In genomic region chr8:84969241-84970134, GRCm38 (mm10) we compare ENCODE assay signal across 8 mouse cellular contexts. TPM values are rescaled to one million over a fixed set of nuclear protein-coding genes. Genes with fewer than 3 reads are reported as not detected.
DNase-seq lines count a peak whose midpoint lies in the region; ATAC-seq and TF ChIP-seq lines count a peak whose summit lies in the region.

Gene Gm49661, minus strand, starts transcription at chr8:84969433.
Gene Prdx2, plus strand, starts transcription at chr8:84969587.
Gene Rnaseh2a, minus strand, starts transcription at chr8:84969767.

- peak within 1 kb of the TSS; percentile 72 for H3K27ac ChIP-seq in forebrain, embryonic 15.5 days (replicated peaks)
- H3K27ac ChIP-seq in neural tube, embryonic 14.5 days (ENCODE audit: low read depth, low read length), result peak within 1 kb of the TSS; percentile 74

- peak within 1 kb of the TSS; percentile 86 for H3K4me2 ChIP-seq in forebrain, embryonic 15.5 days (replicated peaks)
- H3K4me2 ChIP-seq in neural tube, embryonic 14.5 days (ENCODE audit: low read depth, low read length), result peak within 1 kb of the TSS; percentile 90

- no peak for TF ChIP-seq CTCF in lung, adult 2 months (IDR thresholded peaks at IDR 0.05; ENCODE audit: insufficient read depth, low read length)

- peak within 1 kb of the TSS; percentile 74 for H3K4me3 ChIP-seq in forebrain, embryonic 15.5 days
- peak within 1 kb of the TSS; percentile 90 for H3K4me3 ChIP-seq in lung, adult 2 months (replicated peaks; ENCODE audit: extremely low read depth, low read depth, low read length)
- H3K4me3 ChIP-seq in neural tube, embryonic 14.5 days (ENCODE audit: low read depth, low read length), result peak within 1 kb of the TSS; percentile 80

- H3K9ac ChIP-seq in forebrain, embryonic 15.5 days (replicated peaks), result peak within 1 kb of the TSS; percentile 88
- H3K9ac ChIP-seq in neural tube, embryonic 14.5 days (replicated peaks; ENCODE audit: low read depth, low read length), result peak within 1 kb of the TSS; percentile 94

- H3K36me3 ChIP-seq in forebrain, embryonic 15.5 days, result peaks cover 31% of the 10 kb centered on the region
- peaks cover 24% of the 10 kb centered on the region for H3K36me3 ChIP-seq in neural tube, embryonic 14.5 days (ENCODE audit: control insufficient read depth, insufficient read depth, low read length)

- peaks cover 50% of the 10 kb centered on the region for H3K4me1 ChIP-seq in forebrain, embryonic 15.5 days
- H3K4me1 ChIP-seq in lung, adult 2 months (ENCODE audit: control insufficient read depth, insufficient read depth, low read length), result peaks cover 9% of the 10 kb centered on the region
- peaks cover 24% of the 10 kb centered on the region for H3K4me1 ChIP-seq in neural tube, embryonic 14.5 days (ENCODE audit: control insufficient read depth, insufficient read depth, low read length)

- ATAC-seq in forebrain, embryonic 15.5 days (replicated peaks), result peak; percentile 76
- peak; percentile 79 for ATAC-seq in neural tube, embryonic 14.5 days (ENCODE audit: low read depth)

- intact Hi-C loops in heart, postnatal 25 days (cut with DNase I), result no loop called here

- peak; percentile 83; the same call in 1 of the 2 replicates for TF ChIP-seq POLR2A in lung, adult 2 months (IDR thresholded peaks at IDR 0.05; ENCODE audit: borderline replicate concordance, extremely low read depth, low read depth, low read length)

- no peaks in the 10 kb centered on the region for H3K9me3 ChIP-seq in forebrain, embryonic 15.5 days
- H3K9me3 ChIP-seq in neural tube, embryonic 14.5 days (ENCODE audit: control insufficient read depth, low read length), result no peaks in the 10 kb centered on the region

- H3K27me3 ChIP-seq in forebrain, embryonic 15.5 days, result no peaks in the 10 kb centered on the region
- H3K27me3 ChIP-seq in neural tube, embryonic 14.5 days (ENCODE audit: control insufficient read depth, insufficient read depth, low read length), result no peaks in the 10 kb centered on the region

- under 1% methylated on average over 56 of the region's 56 CpGs for WGBS in forebrain, embryonic 15.5 days
- WGBS in large intestine, adult 2 months, result under 1% methylated on average over 56 of the region's 56 CpGs
- WGBS in lung, adult 2 months, result under 1% methylated on average over 56 of the region's 56 CpGs
- under 1% methylated on average over 56 of the region's 56 CpGs for WGBS in neural tube, embryonic 14.5 days

- DNase-seq in MN1 (ENCODE audit: low spot score), result peak; percentile 83
- peak; percentile 71 for DNase-seq in cerebellum, adult 11 months
- peak; percentile 39 for DNase-seq in heart, postnatal 25 days (ENCODE audit: low spot score)
- DNase-seq in large intestine, adult 2 months (ENCODE audit: low read depth, low spot score), result no peak
- peak; percentile 70 for DNase-seq in lung, adult 2 months
- DNase-seq in urinary bladder, adult 2 months (ENCODE audit: low spot score), result no peak

RNA-seq across cellular contexts. Expression of gene Gm49661, which starts in this region (rescaled TPM):
- polyA plus RNA-seq in forebrain, embryonic 15.5 days (2015; fragmentation: Nextera tagmentation; extraction: Ambion mirVana), result not detected in 2 replicates
- total RNA-seq in heart, postnatal 25 days (2021), result not detected
- 1.2 and 1.4 TPM in 2 replicates for polyA plus RNA-seq in large intestine, adult 2 months (2012; rRNA removed)
- not detected in 2 replicates for polyA plus RNA-seq in lung, adult 2 months (2012; rRNA removed)
- polyA plus RNA-seq in neural tube, embryonic 14.5 days (2014; fragmentation: Nextera tagmentation; extraction: Ambion mirVana), result not detected in 2 replicates
- polyA plus RNA-seq in urinary bladder, adult 2 months (2012; rRNA removed), result not detected in 2 replicates

RNA-seq across cellular contexts. Expression of gene Prdx2, which starts in this region (rescaled TPM):
- polyA plus RNA-seq in forebrain, embryonic 15.5 days (2015; fragmentation: Nextera tagmentation; extraction: Ambion mirVana), result 1,445 and 1,467 TPM in 2 replicates
- 100 to 1,000 TPM; 650 to 659 TPM for total RNA-seq in heart, postnatal 25 days (2021)
- 183 and 200 TPM in 2 replicates for polyA plus RNA-seq in large intestine, adult 2 months (2012; rRNA removed)
- 93.2 and 117 TPM in 2 replicates for polyA plus RNA-seq in lung, adult 2 months (2012; rRNA removed)
- polyA plus RNA-seq in neural tube, embryonic 14.5 days (2014; fragmentation: Nextera tagmentation; extraction: Ambion mirVana), result 1,214 and 1,252 TPM in 2 replicates
- 215 and 231 TPM in 2 replicates for polyA plus RNA-seq in urinary bladder, adult 2 months (2012; rRNA removed)

RNA-seq across cellular contexts. Expression of gene Rnaseh2a, which starts in this region (rescaled TPM):
- 96.4 and 98.5 TPM in 2 replicates for polyA plus RNA-seq in forebrain, embryonic 15.5 days (2015; fragmentation: Nextera tagmentation; extraction: Ambion mirVana)
- total RNA-seq in heart, postnatal 25 days (2021), result 10 to 100 TPM; 45.2 to 48.2 TPM
- 48.2 and 52.8 TPM in 2 replicates for polyA plus RNA-seq in large intestine, adult 2 months (2012; rRNA removed)
- polyA plus RNA-seq in lung, adult 2 months (2012; rRNA removed), result 27.4 and 30.4 TPM in 2 replicates
- polyA plus RNA-seq in neural tube, embryonic 14.5 days (2014; fragmentation: Nextera tagmentation; extraction: Ambion mirVana), result 45.7 and 48.0 TPM in 2 replicates
- 49.4 and 49.5 TPM in 2 replicates for polyA plus RNA-seq in urinary bladder, adult 2 months (2012; rRNA removed)

Comparison
In these comparisons a context has a peak if more than half of its experiments do, and no peak if none do; other contexts are left out.
1. DNase-seq: peak in MN1 (single experiment), cerebellum, adult 11 months (single experiment), heart, postnatal 25 days (single experiment) and lung, adult 2 months (single experiment); none in large intestine, adult 2 months (single experiment) and urinary bladder, adult 2 months (single experiment).
2. Peak in every context shown above with its lines, with median percentiles within 50 percentile points of each other: H3K4me3 ChIP-seq.